Mouse (Mus musculus): ENCODE data around the gene Rps15.

GRCm38 (mm10) chr10:80242607-80243006, 49.6 kb upstream of the Rps15 start:
- TF ChIP-seq CTCF (IDR thresholded peaks at IDR 0.05; ENCODE audit: low read depth, low read length) (no peak), POLR2A (IDR thresholded peaks at IDR 0.05; ENCODE audit: borderline replicate concordance, low read depth, low read length) (no peak)
